ENCODE assay signal across 10 mouse cellular contexts in genomic region chr10:66734853-66735252, GRCm38 (mm10).
A peak's percentile ranks its signal among the peaks of the same experiment; 100 is the strongest.
DNase-seq lines count a peak whose midpoint lies in the region; ATAC-seq lines count a peak whose summit lies in the region.
"Had no signal": no experiment of that assay in that cellular context is flagged by ENCODE, and none has a peak within 500 bp of the region (broad histone marks: within the 10 kb centered on the region; RNA-seq: fewer than 3 reads in every experiment).

No protein-coding gene starts in this region.

- H3K4me1 ChIP-seq in embryonic facial prominence, embryonic 11.5 days (ENCODE audit: control insufficient read depth, insufficient read depth, low read length), result no peaks in the 10 kb centered on the region
- H3K4me1 ChIP-seq in embryonic facial prominence, embryonic 10.5 days, result no peaks in the 10 kb centered on the region

- H3K9me3 ChIP-seq in embryonic facial prominence, embryonic 11.5 days (replicated peaks; ENCODE audit: control insufficient read depth, low read length), result no peaks in the 10 kb centered on the region; the same call in none of the 2 replicates
- peaks cover 2% of the 10 kb centered on the region; the same call in 1 of the 2 replicates for H3K9me3 ChIP-seq in embryonic facial prominence, embryonic 10.5 days

- WGBS in embryonic facial prominence, embryonic 11.5 days, result 58% methylated on average over 5 of the region's 5 CpGs
- WGBS in embryonic facial prominence, embryonic 10.5 days, result 64% methylated on average over 5 of the region's 5 CpGs

- H3K27ac ChIP-seq in embryonic facial prominence, embryonic 11.5 days (replicated peaks; ENCODE audit: low read depth, low read length), result no peak overlapping the region
- no peak overlapping the region for H3K27ac ChIP-seq in embryonic facial prominence, embryonic 10.5 days (replicated peaks)

- no peak overlapping the region for H3K9ac ChIP-seq in embryonic facial prominence, embryonic 11.5 days (replicated peaks; ENCODE audit: low read length)

- H3K36me3 ChIP-seq in embryonic facial prominence, embryonic 11.5 days (replicated peaks; ENCODE audit: control insufficient read depth, insufficient read depth, low read depth, low read length), result no peaks in the 10 kb centered on the region
- H3K36me3 ChIP-seq in embryonic facial prominence, embryonic 10.5 days (replicated peaks), result no peaks in the 10 kb centered on the region

- H3K4me3 ChIP-seq in embryonic facial prominence, embryonic 11.5 days (ENCODE audit: low read depth, low read length), result no peak overlapping the region
- no peak overlapping the region for H3K4me3 ChIP-seq in embryonic facial prominence, embryonic 10.5 days

- H3K27me3 ChIP-seq in embryonic facial prominence, embryonic 11.5 days (ENCODE audit: control insufficient read depth, insufficient read depth, low read length), result no peaks in the 10 kb centered on the region
- H3K27me3 ChIP-seq in embryonic facial prominence, embryonic 10.5 days (replicated peaks; ENCODE audit: low read depth, poor library complexity, severe bottlenecking), result no peaks in the 10 kb centered on the region

- ATAC-seq in embryonic facial prominence, embryonic 11.5 days (replicated peaks; ENCODE audit: insufficient number of reproducible peaks, low FRiP score, low TSS enrichment, low read depth), result no peak

- peak; percentile 21 for DNase-seq in embryonic facial prominence, embryonic 11.5 days (ENCODE audit: low spot score)
- no peak for DNase-seq in embryonic facial prominence, embryonic 10.5 days (ENCODE audit: low spot score)
- DNase-seq in kidney, postnatal 10 days, result peak; percentile 12
- no peak for DNase-seq in kidney, postnatal 4 days
- DNase-seq in 416B (ENCODE audit: low read depth), result peak; percentile 18
- DNase-seq in cerebellum, postnatal 10 days, result peak; percentile 77 to 84
- no peak for DNase-seq in urinary bladder, postnatal 14 days (ENCODE audit: low spot score)
- no peak for DNase-seq in adrenal gland, adult 2 months
- DNase-seq: kidney, adult 8-10 months; lung, postnatal 10 days had no signal

- H3K4me2 ChIP-seq in embryonic facial prominence, embryonic 11.5 days (ENCODE audit: low read depth, low read length), result no peak overlapping the region

Comparison
In these comparisons a context has a peak if more than half of its experiments do, and no peak if none do; other contexts are left out.
1. DNase-seq: peak in embryonic facial prominence, embryonic 11.5 days (single experiment), kidney, postnatal 10 days (single experiment), 416B (single experiment) and cerebellum, postnatal 10 days (2 of 2); none in embryonic facial prominence, embryonic 10.5 days (single experiment), kidney, postnatal 4 days (0 of 2), urinary bladder, postnatal 14 days (single experiment) and adrenal gland, adult 2 months (single experiment).